Mouse (Mus musculus): ENCODE data around the gene Vmn1r60. TPM values are rescaled to one million over a fixed set of nuclear protein-coding genes. Genes with fewer than 3 reads are reported as not detected.
"Not testable (repeated sequence)": the region's sequence is repeated elsewhere in the genome, so short reads cannot be mapped to it uniquely, and the experiment has no call there.

Vmn1r60 gene
- polyA plus RNA-seq (2015; fragmentation: Nextera tagmentation; extraction: Ambion mirVana): not detected in 2 replicates

DNA sequence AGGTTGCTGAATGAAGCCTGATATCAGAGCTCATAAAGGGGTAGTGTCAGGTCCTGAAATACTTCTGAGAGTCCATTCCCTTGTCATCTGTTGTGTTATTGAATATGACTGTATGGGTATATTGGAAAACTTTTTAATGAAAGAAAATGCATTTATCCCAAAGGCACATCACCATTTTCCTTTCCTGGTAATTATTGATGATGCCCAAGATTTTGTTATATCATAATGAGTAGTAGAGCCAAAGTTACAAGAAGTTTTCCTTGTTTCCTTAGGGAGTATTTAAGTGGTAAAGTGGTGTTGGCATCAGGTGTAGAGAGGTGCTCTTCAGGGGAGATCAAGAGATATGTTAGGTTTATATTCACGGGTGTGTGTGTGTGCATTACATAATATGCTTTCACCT, at the start of gene Vmn1r60:
Gene Vmn1r60 (minus strand): TSS at position 101 of the 400 bp plus-strand sequence.
- H3K9ac ChIP-seq (ENCODE audit: low read depth, low read length); H3K9me3 ChIP-seq (replicated peaks; ENCODE audit: control insufficient read depth, low read length, poor library complexity, severe bottlenecking); ATAC-seq; H3K4me2 ChIP-seq (ENCODE audit: low read length); H3K36me3 ChIP-seq (ENCODE audit: control insufficient read depth, insufficient read depth, low read length); H3K27me3 ChIP-seq (ENCODE audit: control insufficient read depth, insufficient read depth, low read depth, low read length); H3K4me1 ChIP-seq (ENCODE audit: control insufficient read depth, insufficient read depth, low read length); H3K27ac ChIP-seq (ENCODE audit: low read length); H3K4me3 ChIP-seq (ENCODE audit: low read depth, low read length): not testable (repeated sequence)
- 86% methylated on average over 1 of the region's 1 CpGs for WGBS

DNA sequence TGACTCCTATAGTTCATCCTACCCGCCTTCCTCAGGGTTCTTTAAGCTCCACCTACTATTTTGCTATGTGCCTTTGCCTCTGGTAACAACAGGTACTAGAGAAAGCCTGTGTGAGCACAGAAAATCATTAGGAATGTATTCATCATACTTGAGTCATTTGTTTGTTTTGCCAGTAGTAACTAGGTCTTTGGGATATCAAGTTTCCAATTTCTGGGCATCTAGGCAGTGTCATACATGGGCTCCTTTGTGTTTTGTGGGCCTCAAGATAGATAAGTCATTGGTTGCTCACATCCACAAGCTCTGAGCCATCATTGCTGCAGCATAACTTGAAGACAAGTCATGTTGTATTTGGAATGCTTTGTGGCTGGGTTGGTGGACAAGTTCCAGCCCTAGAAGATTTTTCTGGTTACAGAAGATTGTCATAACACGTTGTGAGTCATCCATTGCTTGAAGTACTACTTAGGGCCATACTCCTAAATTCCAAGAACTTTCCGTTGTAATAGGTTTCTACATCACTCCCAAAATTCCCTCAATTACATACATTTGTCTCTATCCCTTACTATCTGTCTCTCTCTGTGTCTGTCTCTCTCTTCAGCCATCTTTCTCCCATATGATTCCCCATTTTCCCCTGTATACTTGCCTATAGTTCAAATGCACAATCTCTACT, 6.2 kb downstream of the Vmn1r60 start:
- not testable (repeated sequence) for H3K9me3 ChIP-seq (replicated peaks; ENCODE audit: control insufficient read depth, low read length, poor library complexity, severe bottlenecking); ATAC-seq; H3K4me2 ChIP-seq (ENCODE audit: low read length); H3K27ac ChIP-seq (ENCODE audit: low read length); H3K36me3 ChIP-seq (ENCODE audit: control insufficient read depth, insufficient read depth, low read length); H3K27me3 ChIP-seq (ENCODE audit: control insufficient read depth, insufficient read depth, low read depth, low read length); H3K4me1 ChIP-seq (ENCODE audit: control insufficient read depth, insufficient read depth, low read length); H3K9ac ChIP-seq (ENCODE audit: low read depth, low read length); H3K4me3 ChIP-seq (ENCODE audit: low read depth, low read length)
- WGBS: 61% methylated on average over 3 of the region's 3 CpGs

GRCm38 (mm10) chr7:5493856-5494255, 53.3 kb downstream of the Vmn1r60 start, which contains the start of gene Vmn2r28:
Vmn2r28 (minus strand) TSS chr7:5493956.
- H3K27ac ChIP-seq (ENCODE audit: low read length); H3K4me3 ChIP-seq (ENCODE audit: low read depth, low read length); H3K9ac ChIP-seq (ENCODE audit: low read depth, low read length); H3K4me2 ChIP-seq (ENCODE audit: low read length); H3K9me3 ChIP-seq (replicated peaks; ENCODE audit: control insufficient read depth, low read length, poor library complexity, severe bottlenecking); H3K36me3 ChIP-seq (ENCODE audit: control insufficient read depth, insufficient read depth, low read length); H3K27me3 ChIP-seq (ENCODE audit: control insufficient read depth, insufficient read depth, low read depth, low read length); ATAC-seq; H3K4me1 ChIP-seq (ENCODE audit: control insufficient read depth, insufficient read depth, low read length): not testable (repeated sequence)

Other genes starting within 250 kb of the Vmn1r60 start
- not detected in 2 replicates for gene Gm5065, start 196.8 kb downstream of the Vmn1r60 start, polyA plus RNA-seq (2015; fragmentation: Nextera tagmentation; extraction: Ambion mirVana)
- gene Nlrp2, start 196.3 kb downstream of the Vmn1r60 start, polyA plus RNA-seq (2015; fragmentation: Nextera tagmentation; extraction: Ambion mirVana): not detected in 2 replicates
- gene Vmn1r58, start 133.9 kb downstream of the Vmn1r60 start, polyA plus RNA-seq (2015; fragmentation: Nextera tagmentation; extraction: Ambion mirVana): not detected in 2 replicates
- gene Vmn1r59, start 90.5 kb downstream of the Vmn1r60 start, polyA plus RNA-seq (2015; fragmentation: Nextera tagmentation; extraction: Ambion mirVana): not detected in 2 replicates
- not detected in 2 replicates for gene Vmn2r28, start 53.4 kb downstream of the Vmn1r60 start, polyA plus RNA-seq (2015; fragmentation: Nextera tagmentation; extraction: Ambion mirVana)
- gene Vmn1r61, start 66.0 kb upstream of the Vmn1r60 start, polyA plus RNA-seq (2015; fragmentation: Nextera tagmentation; extraction: Ambion mirVana): not detected in 2 replicates
- gene Vmn1r62, start 126.3 kb upstream of the Vmn1r60 start, polyA plus RNA-seq (2015; fragmentation: Nextera tagmentation; extraction: Ambion mirVana): not detected in 2 replicates

Measured in midbrain, embryonic 16.5 days (tissue).